Mouse (Mus musculus) urinary bladder, adult 18-20 months (tissue): ENCODE data around the gene Phospho1.
A peak's percentile ranks its signal among the peaks of the same experiment; 100 is the strongest.

Experiments
- DNase-seq, 2 experiments: peaks; one replicate each; pipeline ENCODE4 v3.0.0; 2022; ENCODE audit warnings: low spot score in 2 of 2, mixed read lengths in 2 of 2

Gene Phospho1

DNA sequence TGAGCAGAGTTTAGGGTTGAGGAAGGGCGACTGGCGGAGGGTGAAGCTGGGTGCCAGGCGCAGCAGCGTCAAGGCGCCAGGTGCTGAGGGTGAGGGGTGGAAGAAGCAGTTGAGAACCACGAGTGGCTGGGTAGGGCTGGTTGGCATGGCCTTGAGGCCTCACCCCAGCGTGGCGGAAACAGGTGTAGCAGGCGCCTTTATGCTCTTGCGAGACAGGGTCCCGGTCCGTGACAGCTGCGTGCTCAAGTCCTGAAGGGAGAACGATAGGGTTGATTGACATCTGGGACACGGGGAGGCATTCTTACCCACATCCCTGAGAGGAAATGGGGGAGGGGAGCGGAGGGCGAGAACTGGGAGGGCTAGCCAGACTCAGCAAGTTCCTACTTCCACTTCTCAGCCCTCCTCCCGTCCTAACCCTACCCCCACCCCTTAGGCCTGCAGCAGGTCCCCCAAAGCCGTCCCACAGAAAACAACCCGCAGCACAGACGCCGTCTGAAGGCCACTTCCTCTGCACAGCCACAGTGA is 9.9 kb downstream of the Phospho1 start:
- no peak for DNase-seq

DNA sequence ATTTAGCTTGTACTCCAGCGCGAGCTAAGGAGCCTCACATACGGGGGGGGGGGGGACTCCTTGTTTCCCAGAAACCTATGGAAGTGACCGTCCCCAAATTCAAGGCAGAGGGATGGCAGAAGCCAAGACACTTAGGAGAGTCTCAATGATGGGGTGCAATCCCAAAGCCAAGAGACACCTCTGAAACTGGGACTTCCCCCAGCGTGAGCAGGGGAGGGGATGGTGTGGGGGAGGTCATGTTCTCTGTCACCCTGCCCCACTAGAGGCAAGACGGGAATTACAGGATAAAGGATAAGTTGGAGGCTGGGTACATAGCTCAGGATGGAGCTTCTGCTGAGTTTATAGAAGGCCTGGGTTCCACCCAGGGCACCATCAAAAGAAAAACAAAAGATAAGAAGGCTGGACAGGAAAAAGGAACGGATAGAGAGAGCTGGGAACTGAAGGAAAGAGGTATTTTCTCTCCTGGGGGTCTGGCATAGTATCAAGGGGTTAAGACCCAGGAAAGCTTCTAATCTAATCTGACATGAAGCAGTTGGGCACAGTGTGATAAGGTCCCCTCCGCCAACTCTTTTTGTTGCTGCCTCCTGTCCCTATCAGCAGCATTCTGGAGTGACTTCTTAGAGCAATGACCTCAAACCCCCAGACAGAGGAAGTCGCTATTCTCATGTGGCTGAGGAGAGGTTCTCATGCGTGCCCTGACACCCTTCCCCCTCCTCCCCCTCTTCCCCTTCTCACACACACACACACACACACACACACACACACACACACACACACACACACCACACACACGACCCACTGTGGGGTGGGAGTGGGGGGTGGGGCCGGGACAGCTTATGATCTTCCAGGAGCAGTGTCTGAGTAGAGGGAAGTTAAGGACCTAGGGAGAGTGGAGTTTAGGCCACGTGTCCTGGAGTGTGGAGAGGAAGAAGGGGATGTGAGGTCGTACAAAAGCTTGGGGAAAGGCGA is 10.7 kb downstream of the Phospho1 start:
- DNase-seq, result no peak

GRCm38 (mm10) chr11:95835832-95836231 is 11.5 kb downstream of the Phospho1 start:
- DNase-seq, result no peak

GRCm38 (mm10) chr11:95836433-95836832 is 12.1 kb downstream of the Phospho1 start:
- DNase-seq, result no peak

DNA sequence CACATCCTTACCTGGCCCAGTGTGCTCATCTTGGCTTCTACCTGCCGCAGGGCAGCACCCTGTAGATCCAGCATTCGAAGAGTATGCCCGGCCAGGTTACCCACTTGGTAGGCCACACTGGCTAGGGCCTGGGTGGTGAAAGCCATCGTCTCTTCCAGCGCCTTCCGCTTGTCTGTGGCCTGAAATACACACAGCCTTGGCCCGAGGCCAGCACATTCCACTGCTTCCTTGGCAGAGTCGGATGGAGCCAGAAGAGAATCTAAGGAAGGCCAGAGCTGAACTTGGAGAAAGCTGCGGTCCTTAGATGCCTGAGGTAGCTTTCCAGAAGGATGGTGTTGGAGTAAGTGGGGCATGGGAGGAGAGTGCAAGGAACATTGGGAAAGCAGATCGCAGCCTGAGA is 12.8 kb downstream of the Phospho1 start, which contains the start of gene Gngt2:
Gene Gngt2, plus strand, starts transcription at position 158 of the 400 bp plus-strand sequence.
- DNase-seq, result peak in 1 of 2 experiments; percentile 54

DNA sequence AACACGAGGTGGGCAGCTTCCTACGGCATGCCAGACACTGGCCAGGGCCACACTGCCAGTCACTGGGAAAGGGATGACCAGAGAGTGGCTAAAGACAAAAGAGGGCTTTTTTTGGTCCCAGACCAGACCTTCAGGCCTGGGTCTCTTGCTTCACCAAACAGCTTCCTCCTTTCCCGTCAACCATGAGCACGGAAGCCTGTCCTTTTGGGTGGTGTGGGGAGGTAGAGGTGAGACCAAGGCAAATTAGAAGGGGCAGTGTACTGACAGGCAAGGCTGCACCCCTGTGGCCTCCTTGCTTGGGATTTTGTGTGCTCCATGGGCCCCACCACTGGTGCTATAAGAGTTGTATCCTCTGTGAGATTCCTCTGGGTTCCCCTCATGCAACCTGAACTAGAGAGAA is 14.3 kb downstream of the Phospho1 start:
- DNase-seq, result no peak

DNA sequence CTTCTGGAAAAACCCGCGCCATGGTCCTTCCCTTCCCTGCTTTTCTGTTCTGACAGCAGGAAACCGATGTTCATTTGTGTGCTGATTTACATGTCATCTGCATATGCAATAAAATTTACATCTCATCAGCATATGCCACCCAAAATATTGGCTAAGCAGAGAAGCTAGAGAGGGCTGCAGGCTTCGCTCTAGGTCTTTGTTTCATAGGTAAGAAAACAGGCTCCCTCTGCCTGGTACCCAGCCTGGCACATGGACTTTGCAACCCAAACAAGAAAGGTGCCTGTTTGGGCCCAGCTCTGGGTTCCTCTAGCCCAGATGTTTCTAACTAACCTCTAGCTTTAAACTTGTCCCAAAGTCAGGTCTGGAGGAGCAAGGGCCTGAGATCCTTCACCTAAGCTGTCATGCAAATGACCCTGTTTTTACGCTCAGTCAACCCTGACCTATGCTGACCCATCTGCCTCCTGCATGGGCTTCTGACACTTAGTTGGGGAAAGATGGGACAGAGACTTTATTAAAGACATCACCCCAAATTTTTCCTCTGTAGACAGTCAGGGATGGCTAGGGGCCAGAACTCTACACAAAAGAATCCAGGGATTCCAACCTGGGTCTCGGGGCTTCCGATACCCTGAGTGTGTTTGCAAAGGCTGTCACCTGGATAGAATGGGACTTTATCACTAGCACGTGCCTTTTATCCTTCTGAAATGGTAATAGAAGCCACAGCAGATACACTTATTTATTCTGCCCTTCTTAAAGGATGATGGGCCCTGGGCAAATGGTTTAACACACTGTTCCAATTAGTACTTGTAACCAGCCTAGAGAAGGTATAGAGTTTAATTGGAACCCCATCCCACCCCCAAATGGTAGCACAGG is 14.9 kb downstream of the Phospho1 start:
- DNase-seq, result no peak

DNA sequence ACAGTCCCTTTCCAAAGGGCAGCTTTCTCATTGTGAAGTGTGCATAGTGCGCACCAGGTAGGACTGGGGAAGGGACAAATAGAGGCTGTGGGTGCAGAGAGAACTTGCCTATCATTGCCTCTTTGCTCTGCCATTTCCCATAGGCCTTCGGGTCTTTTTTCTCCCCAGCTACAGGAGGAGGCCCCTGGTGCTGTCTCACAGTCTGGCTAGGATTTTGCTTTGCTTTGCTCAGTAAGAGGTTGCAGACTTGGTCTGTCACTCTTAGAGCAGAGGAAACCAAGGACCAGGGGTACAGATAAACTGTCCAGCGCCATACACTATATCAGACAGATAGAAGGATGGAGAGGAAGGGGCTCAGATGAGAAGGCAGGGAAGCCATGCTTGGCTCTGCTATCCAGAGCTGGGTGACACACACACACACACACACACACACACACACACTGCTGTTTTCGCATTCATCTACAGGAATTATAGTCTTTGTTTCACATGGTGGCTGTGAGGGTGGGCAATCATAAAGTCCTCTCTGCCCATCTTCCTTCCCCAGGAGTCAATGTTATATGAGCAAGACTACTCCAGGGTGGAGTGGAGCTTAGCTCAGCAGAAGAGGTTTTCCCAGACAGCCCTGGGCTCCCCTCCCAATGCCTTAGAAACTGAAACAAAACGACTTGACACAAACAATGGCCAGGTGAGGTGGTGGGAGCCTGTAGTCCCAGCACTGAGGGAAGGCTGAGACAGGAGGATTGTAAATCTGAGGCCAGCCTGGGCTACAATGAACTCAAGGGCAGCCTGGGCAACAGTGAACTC is 16.6 kb downstream of the Phospho1 start:
- DNase-seq, result no peak

GRCm38 (mm10) chr11:95841498-95841830 is 17.2 kb downstream of the Phospho1 start:
- no peak for DNase-seq

DNA sequence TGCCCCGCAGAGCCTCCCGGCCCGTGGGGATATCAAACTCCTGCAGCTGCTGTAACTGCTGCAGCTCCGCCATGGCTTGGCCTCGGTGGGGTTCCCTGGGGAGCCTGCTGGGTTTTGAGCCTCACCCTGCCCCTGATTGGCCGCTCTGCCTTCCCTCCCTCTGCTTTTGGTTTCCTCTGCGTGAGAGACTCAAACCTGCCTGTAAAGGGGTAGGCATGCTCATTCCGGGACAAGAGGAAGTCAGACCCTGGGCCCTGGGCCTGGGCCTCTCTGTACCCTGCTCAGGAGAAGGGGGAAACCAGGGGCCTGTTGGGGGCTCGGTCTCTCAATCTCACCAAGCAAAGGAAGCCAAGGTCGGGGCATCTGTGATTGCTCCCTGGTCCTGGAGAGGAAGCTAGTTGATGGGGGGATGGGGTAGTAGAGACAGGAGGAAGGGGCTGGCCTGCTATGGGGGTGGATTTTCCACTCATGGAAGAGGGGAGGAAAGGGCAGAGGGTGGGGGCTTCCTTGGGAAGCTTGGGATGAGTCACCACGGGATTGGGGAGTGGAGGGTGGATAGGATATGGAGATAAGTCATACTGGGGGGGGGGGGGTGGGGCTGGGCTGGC is 17.9 kb downstream of the Phospho1 start, which contains the start of gene Abi3:
Gene Abi3, minus strand, starts transcription at position 403 of the 608 bp plus-strand sequence.
- DNase-seq, result no peak

DNA sequence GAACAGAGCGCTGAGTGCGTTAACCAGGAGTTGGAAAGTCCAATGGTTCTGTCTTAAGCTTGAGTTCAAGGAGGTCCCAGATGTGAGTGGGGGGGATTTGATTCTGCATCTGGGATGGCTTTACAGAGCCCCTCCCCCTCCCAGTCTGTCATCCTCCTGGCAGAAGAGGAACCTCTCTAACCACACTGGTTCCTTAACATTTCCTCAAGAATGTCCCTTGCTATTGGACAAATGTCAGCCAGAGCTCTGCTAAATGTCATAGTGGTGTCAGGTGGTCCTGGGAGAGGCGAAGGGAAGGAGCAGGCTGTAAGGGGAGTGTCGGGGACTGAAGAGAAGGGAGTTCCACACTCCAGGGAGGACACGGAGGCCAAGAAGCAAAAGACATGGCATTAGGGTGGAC is 18.7 kb downstream of the Phospho1 start:
- no peak for DNase-seq

- DNase-seq, result no peak
These were observed 19.2 kb downstream of the Phospho1 start for GRCm38 (mm10) chr11:95843421-95843950.

- DNase-seq, result no peak
These were observed 20.6 kb downstream of the Phospho1 start for GRCm38 (mm10) chr11:95844935-95845334.

DNA sequence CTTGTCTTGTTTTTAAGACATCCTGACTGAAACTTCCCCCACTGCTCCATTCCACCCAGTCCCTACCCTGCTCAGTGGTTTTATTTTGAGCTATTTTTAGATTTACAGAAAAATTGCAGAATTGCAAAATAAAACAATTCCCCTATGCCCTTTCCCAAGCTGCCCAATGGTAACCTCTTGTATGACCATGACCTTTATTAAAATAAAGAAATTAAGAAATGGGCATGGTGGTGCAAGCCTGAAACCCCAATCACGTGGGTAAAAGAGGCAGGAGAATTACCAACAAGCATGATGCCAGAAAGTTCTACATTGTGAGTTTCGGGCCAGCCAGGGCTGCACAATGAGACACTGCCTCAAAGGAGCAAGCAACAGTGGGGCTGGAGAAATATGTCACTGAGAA is 26.6 kb downstream of the Phospho1 start:
- no peak for DNase-seq

GRCm38 (mm10) chr11:95853684-95854083 is 29.4 kb downstream of the Phospho1 start:
- DNase-seq, result peak in 1 of 2 experiments; percentile 49

DNA sequence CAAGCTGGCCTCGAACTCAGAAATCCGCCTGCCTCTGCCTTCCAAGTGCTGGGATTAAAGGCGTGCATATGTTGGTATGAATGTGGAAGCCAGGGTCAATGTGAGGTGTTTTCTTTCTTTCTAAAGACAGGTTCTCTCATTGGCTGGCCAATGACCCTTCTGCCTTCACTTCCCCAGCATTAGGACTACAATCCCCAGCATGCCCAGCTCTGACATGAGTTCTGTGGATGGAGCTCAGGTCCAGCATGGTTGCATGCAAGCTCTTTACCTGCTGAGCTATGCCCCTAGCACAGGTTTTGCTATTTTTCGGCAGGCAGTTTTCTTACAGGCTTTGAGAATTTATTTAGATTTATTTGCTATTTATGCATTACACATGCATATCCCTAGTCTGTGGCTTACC is 33.0 kb downstream of the Phospho1 start:
- DNase-seq, result no peak

GRCm38 (mm10) chr11:95857716-95858527 is 33.6 kb downstream of the Phospho1 start:
- no peak for DNase-seq

GRCm38 (mm10) chr11:95858528-95859467 is 34.5 kb downstream of the Phospho1 start:
- peak; percentile 94 to 99 for DNase-seq

DNA sequence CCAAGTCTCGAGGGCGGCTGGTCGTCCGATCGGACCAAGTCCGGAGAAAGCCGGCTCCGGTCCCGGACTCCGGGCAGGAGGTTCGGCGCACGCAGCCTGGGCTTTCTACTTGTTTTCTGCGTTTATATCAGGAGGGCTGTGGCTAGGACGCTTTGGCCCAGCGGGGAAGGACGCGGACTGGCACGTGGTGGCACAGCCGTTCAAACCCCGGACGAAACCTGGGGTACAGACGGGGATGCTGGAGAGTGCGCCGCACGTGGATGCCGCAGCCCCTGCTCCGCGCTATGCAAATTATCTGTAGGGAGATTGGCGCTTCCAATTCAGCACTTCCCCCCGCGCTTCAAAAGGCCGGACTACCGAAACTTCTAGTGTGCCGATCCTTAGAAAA is 35.2 kb downstream of the Phospho1 start:
- no peak for DNase-seq
